Mouse (Mus musculus) left cerebral cortex, adult 9 months (tissue): ENCODE measurements around the gene Foxi3.
A peak's percentile ranks its signal among the peaks of the same experiment; 100 is the strongest.

Experiments
- DNase-seq, 2 experiments: peaks; one replicate each; pipeline ENCODE4 v3.0.0; 2022; ENCODE audit warnings: low spot score in 2 of 2

Foxi3 gene

GRCm38 (mm10) chr6:70956285-70956912, at the start of gene Foxi3:
Foxi3 (plus strand) TSS chr6:70956531.
- DNase-seq: no peak

GRCm38 (mm10) chr6:70909572-70909971, 46.8 kb upstream of the Foxi3 start:
- no peak for DNase-seq

GRCm38 (mm10) chr6:70910285-70910684, 46.0 kb upstream of the Foxi3 start:
- DNase-seq: no peak

GRCm38 (mm10) chr6:70911668-70912395, 44.5 kb upstream of the Foxi3 start:
- DNase-seq: peak in 1 of 2 experiments; percentile 53

- DNase-seq: no peak
Measured at GRCm38 (mm10) chr6:70912396-70912765, 44.0 kb upstream of the Foxi3 start.

- DNase-seq: no peak
Measured at GRCm38 (mm10) chr6:70918827-70919226, 37.5 kb upstream of the Foxi3 start, which contains the start of gene Tex37. Tex37 (minus strand) TSS chr6:70918927.

- DNase-seq: peak in 1 of 2 experiments; percentile 54
Measured at GRCm38 (mm10) chr6:70921274-70922074, 34.9 kb upstream of the Foxi3 start.

GRCm38 (mm10) chr6:70931801-70932200, 24.5 kb upstream of the Foxi3 start:
- no peak for DNase-seq

GRCm38 (mm10) chr6:70953274-70953673, 3.1 kb upstream of the Foxi3 start:
- DNase-seq: no peak

GRCm38 (mm10) chr6:70954040-70954439, 2.3 kb upstream of the Foxi3 start:
- DNase-seq: no peak

- no peak for DNase-seq
Measured at GRCm38 (mm10) chr6:70955291-70955800, 985 bp upstream of the Foxi3 start.

- no peak for DNase-seq
Measured at GRCm38 (mm10) chr6:70955841-70956240, 490 bp upstream of the Foxi3 start.

GRCm38 (mm10) chr6:70956936-70957335, 605 bp downstream of the Foxi3 start:
- DNase-seq: no peak

- DNase-seq: no peak
Measured at GRCm38 (mm10) chr6:70957341-70957940, 1.1 kb downstream of the Foxi3 start.

GRCm38 (mm10) chr6:70964116-70964830, 7.9 kb downstream of the Foxi3 start:
- no peak for DNase-seq

- no peak for DNase-seq
Measured at GRCm38 (mm10) chr6:70965694-70966093, 9.4 kb downstream of the Foxi3 start.

GRCm38 (mm10) chr6:70967422-70967821, 11.1 kb downstream of the Foxi3 start:
- no peak for DNase-seq

GRCm38 (mm10) chr6:70968291-70968690, 12.0 kb downstream of the Foxi3 start:
- DNase-seq: no peak

- no peak for DNase-seq
Measured at GRCm38 (mm10) chr6:70973066-70973465, 16.7 kb downstream of the Foxi3 start.

- no peak for DNase-seq
Measured at GRCm38 (mm10) chr6:70981036-70981435, 24.7 kb downstream of the Foxi3 start.

- no peak for DNase-seq
Measured at GRCm38 (mm10) chr6:70982416-70982815, 26.1 kb downstream of the Foxi3 start.
